Mouse (Mus musculus): ENCODE measurements around the gene Pdf. TPM values are rescaled to one million over a fixed set of nuclear protein-coding genes. Genes with fewer than 3 reads are reported as not detected.

Gene Pdf
- 26.7 and 27.3 TPM in 2 replicates for polyA plus RNA-seq (2015; fragmentation: Nextera tagmentation; extraction: Ambion mirVana)

DNA sequence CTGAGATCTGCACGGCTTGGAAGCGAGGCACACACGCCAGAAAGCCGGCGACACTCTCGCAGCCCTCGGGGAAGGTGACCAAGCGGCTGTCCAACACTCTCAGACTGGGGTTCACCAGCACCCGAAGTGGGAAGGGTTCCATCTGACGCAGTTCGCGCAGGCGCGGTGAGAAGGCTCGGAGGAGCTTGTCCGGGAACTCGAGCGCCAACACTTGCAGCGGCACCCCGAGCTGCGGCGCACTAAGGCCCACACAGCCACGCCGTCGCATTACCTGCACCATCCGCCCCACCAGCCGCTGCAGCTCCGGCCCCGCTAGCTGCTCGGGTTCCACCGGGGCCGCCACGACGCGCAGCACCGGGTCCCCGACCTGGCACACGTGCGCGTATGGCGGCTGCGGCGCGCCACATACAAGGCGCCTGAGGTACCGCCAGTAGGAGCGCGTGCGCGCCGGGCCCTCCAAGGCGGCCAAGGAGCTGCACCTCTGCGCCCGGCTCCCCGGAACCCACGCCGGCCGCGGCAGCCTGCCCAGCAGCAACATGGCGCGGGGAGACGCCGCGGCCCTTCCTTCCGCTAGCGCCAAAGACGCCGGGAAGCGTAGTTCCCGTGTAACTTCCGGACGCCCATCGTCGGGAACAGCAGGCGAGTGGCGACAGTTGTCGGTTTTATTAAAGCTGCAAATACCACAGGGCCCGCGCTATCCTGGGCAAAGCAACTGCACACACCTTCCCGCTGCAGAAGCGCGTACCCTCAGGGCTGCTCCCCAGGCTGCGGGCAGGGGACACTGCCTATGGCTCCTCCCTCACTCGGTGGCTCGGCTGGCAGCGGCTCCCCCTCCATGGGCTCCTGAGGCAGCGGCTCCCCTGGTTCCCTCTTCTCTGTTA is at the start of gene Pdf:
TSS of gene Pdf (minus strand) at position 554 of the 881 bp plus-strand sequence.
- TF ChIP-seq CTCF (IDR thresholded peaks at IDR 0.05) (no peak; the same call in 1 of the 2 replicates), EP300 (IDR thresholded peaks at IDR 0.05) (no peak)
- Histone ChIP-seq H3K27me3 (replicated peaks; ENCODE audit: insufficient read depth, low read length) (no peaks in the 10 kb centered on the region), H3K27ac (ENCODE audit: low read length) (peak within 1 kb of the TSS; percentile 88), H3K9me3 (ENCODE audit: low read length) (no peaks in the 10 kb centered on the region), H3K36me3 (ENCODE audit: insufficient read depth, low read length) (peaks cover 38% of the 10 kb centered on the region; the same call in 1 of the 2 replicates), H3K4me2 (replicated peaks; ENCODE audit: low read depth, low read length) (peak within 1 kb of the TSS; percentile 91), H3K4me3 (ENCODE audit: low read depth, low read length) (peak within 1 kb of the TSS; percentile 91), H3K9ac (replicated peaks; ENCODE audit: low read depth) (peak within 1 kb of the TSS; percentile 65), H3K4me1 (ENCODE audit: insufficient read depth, low read depth, low read length) (no peaks in the 10 kb centered on the region)
- peak; percentile 92 for ATAC-seq
- peak; percentile 87 for DNase-seq (ENCODE audit: low spot score)
- WGBS, result 1% methylated on average over 80 of the region's 87 CpGs

DNA sequence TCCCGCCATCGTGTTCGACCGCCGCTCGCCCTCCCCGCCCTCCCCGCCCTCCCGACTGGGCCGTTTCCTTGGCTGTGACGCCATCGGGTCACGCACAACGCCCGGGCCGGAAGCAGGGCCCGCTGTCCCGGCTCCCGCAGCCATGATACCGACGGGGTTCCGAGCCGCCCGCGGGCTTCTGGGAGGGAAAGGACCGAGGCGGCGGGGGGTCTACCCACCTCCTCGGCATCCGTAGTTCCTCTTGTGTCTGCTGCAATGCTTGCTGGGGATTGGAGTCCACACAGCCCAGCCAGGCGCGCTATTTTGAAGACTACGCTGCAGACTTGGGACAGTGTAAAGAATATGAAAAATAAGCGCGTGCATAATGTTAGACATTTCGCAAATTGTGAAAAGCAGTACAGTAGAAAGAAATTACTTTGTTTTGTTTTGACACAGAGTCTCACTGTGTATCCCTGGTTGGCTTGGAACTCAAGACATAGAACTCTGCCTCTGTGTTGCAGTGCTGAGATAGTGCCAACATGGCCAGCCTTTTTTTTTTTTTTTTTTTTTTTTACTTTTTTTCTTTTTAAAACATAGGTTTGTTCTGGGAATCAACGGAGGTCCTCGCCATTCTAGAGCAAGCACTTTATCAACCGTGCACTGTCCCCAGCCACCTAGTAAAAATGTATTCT is 48.1 kb upstream of the Pdf start, which contains the start of gene Terf2:
TSS of gene Terf2 (minus strand) at position 182 of the 671 bp plus-strand sequence.
- Histone ChIP-seq H3K4me1 (ENCODE audit: insufficient read depth, low read depth, low read length) (peaks cover 8% of the 10 kb centered on the region), H3K36me3 (ENCODE audit: insufficient read depth, low read length) (no peaks in the 10 kb centered on the region), H3K27ac (ENCODE audit: low read length) (peak within 1 kb of the TSS; percentile 96), H3K9me3 (ENCODE audit: low read length) (no peaks in the 10 kb centered on the region), H3K4me3 (ENCODE audit: low read depth, low read length) (peak within 1 kb of the TSS; percentile 87), H3K27me3 (replicated peaks; ENCODE audit: insufficient read depth, low read length) (no peaks in the 10 kb centered on the region), H3K4me2 (replicated peaks; ENCODE audit: low read depth, low read length) (peak within 1 kb of the TSS; percentile 78), H3K9ac (replicated peaks; ENCODE audit: low read depth) (peak within 1 kb of the TSS; percentile 82)
- WGBS, result 6% methylated on average over 32 of the region's 39 CpGs
- TF ChIP-seq CTCF (IDR thresholded peaks at IDR 0.05) (no peak), EP300 (IDR thresholded peaks at IDR 0.05) (peak; percentile 18; the same call in 1 of the 2 replicates)
- DNase-seq (ENCODE audit: low spot score), result peak; percentile 98
- peak; percentile 96 for ATAC-seq

DNA sequence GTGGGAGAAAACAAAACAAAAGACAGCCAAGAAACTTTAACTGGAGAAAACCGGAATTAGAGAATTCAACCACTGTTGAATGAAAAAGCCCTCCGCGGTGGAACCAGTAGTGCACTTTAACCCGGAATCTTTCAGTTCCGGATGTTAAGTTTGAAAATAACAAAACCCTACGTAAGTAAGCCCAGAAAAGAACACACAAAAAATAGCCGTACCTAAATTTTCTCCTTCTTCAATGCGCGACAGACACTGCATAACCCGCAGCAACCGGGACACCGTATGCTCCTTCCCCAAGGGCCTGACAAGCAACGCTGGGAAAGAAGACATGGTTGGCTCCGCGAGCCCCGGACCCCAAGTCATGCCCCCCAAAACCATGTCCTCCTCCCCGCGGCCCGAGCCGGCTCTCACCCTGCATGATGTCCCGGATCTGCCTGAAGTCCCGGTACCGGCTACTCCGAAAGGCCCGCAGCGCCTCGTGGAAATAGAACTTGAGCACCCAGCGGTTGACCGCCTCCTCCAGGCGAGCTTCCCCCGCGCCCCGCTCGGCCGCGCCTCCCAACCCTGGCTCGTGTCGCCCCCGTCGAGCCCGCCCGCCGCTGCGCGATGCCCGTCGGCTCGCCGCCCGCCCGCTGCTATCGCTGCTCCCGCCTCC is 47.4 kb upstream of the Pdf start:
- TF ChIP-seq CTCF (IDR thresholded peaks at IDR 0.05) (no peak), EP300 (IDR thresholded peaks at IDR 0.05) (no peak)
- Histone ChIP-seq H3K9ac (replicated peaks; ENCODE audit: low read depth) (peak overlapping the region; percentile 82), H3K36me3 (ENCODE audit: insufficient read depth, low read length) (0 out of 2 replicates have a peak, but pooled peaks cover 3% of the 10 kb centered on the region), H3K9me3 (ENCODE audit: low read length) (no peaks in the 10 kb centered on the region), H3K4me1 (ENCODE audit: insufficient read depth, low read depth, low read length) (peaks cover 8% of the 10 kb centered on the region), H3K4me3 (ENCODE audit: low read depth, low read length) (peak overlapping the region; percentile 87), H3K4me2 (replicated peaks; ENCODE audit: low read depth, low read length) (peak overlapping the region; percentile 78), H3K27me3 (replicated peaks; ENCODE audit: insufficient read depth, low read length) (no peaks in the 10 kb centered on the region), H3K27ac (ENCODE audit: low read length) (peak overlapping the region; percentile 96)
- peak; percentile 53 for DNase-seq (ENCODE audit: low spot score)
- ATAC-seq, result peak; percentile 7
- under 1% methylated on average over 47 of the region's 53 CpGs for WGBS

DNA sequence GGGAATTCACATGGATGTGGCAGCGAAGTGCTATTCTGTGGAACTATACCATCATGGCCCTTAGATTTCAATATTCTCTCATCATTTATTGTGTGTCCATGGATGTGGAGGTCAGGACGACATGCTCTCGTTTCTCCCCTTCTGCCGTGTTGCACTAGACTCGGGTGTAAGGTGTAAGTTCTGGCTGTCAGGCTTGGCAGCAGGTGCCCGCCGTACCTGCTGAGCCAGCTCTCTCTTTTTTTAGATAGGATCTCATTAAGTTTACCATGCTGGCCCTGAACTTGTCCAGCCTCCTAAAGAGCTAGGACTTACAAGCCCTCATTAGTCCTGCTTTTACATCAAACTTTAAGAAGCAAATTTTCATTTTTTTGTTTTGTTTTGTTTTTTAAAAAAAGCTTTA is 42.1 kb upstream of the Pdf start:
- Histone ChIP-seq H3K36me3 (ENCODE audit: insufficient read depth, low read length) (0 out of 2 replicates have a peak, but pooled peaks cover 4% of the 10 kb centered on the region), H3K9ac (replicated peaks; ENCODE audit: low read depth) (no peak overlapping the region), H3K4me2 (replicated peaks; ENCODE audit: low read depth, low read length) (no peak overlapping the region), H3K4me1 (ENCODE audit: insufficient read depth, low read depth, low read length) (peaks cover 4% of the 10 kb centered on the region), H3K27me3 (replicated peaks; ENCODE audit: insufficient read depth, low read length) (no peaks in the 10 kb centered on the region), H3K4me3 (ENCODE audit: low read depth, low read length) (no peak overlapping the region), H3K9me3 (ENCODE audit: low read length) (no peaks in the 10 kb centered on the region), H3K27ac (ENCODE audit: low read length) (no peak overlapping the region)
- 95% methylated on average over 7 of the region's 7 CpGs for WGBS
- ATAC-seq (no peak), DNase-seq (ENCODE audit: low spot score) (no peak)
- TF ChIP-seq EP300 (IDR thresholded peaks at IDR 0.05), result no peak
- TF ChIP-seq CTCF (IDR thresholded peaks at IDR 0.05), result no peak

DNA sequence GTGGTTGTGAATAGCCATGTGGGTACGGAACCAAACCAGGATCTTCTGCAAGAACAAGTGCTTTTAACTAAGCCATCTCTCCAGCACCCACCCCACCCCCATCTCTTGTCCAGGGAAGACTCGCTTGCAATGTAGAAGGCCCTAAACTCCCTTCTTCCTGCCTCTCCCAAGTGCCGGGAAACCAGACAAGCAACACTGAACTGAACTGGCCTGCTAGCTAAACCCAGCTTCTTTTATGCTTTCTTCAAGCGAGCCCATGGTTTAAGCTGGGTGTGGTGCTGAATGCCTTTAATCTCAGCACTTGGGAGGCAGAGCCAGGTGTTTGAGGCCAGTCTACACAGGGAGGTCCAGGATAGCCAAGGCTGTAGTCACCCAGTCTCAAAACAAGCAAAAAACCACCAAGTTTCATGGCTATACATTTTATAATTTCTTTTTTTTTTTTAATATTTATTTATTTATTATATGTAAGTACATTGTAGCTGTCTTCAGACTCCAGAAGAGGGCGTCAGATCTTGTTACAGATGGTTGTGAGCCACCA is 40.2 kb upstream of the Pdf start:
- Histone ChIP-seq H3K4me3 (ENCODE audit: low read depth, low read length) (no peak overlapping the region), H3K9ac (replicated peaks; ENCODE audit: low read depth) (no peak overlapping the region), H3K9me3 (ENCODE audit: low read length) (no peaks in the 10 kb centered on the region), H3K4me2 (replicated peaks; ENCODE audit: low read depth, low read length) (no peak overlapping the region), H3K27me3 (replicated peaks; ENCODE audit: insufficient read depth, low read length) (no peaks in the 10 kb centered on the region), H3K27ac (ENCODE audit: low read length) (no peak overlapping the region), H3K4me1 (ENCODE audit: insufficient read depth, low read depth, low read length) (no peaks in the 10 kb centered on the region), H3K36me3 (ENCODE audit: insufficient read depth, low read length) (0 out of 2 replicates have a peak, but pooled peaks cover 4% of the 10 kb centered on the region)
- TF ChIP-seq CTCF (IDR thresholded peaks at IDR 0.05) (no peak), EP300 (IDR thresholded peaks at IDR 0.05) (no peak)
- 95% methylated on average over 5 of the region's 5 CpGs for WGBS
- DNase-seq (ENCODE audit: low spot score), result no peak
- ATAC-seq, result no peak
